ENCODE assay signal across 7 mouse cellular contexts in the genomic region with DNA sequence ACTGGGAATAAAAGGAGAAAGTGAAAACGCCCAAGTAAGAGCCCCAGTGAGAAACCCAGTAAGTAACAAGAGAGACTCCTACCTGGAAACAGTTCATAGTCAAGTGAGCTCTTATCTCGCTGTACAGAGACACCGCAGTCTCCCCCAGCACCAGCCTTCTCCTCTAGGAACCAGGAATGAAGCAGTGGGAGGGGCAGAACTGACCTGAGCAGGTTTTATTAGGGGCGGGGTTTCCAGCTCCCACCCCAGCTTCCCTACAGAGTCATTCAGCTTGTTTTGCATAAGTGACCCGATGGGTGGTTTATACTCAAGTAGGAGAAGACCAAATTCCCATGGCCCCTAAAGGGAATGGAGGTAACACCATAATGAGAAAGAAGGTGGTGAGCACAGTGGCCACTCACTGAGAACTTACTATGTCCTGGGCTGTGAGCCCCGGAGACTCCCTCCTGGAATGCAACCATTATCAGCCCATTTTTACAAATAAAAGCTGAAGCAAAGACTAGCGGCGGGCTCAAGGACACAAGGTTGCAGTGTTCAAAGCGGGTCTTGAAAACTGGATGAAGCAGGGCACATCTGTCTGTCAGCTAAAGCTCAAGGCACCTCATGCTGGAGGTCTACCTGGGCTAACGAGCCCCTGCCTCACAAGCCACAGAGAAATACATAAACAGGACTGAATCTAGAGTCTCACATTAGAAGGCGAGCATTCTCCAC. TPM values are rescaled to one million over a fixed set of nuclear protein-coding genes. Genes with fewer than 3 reads are reported as not detected.
DNase-seq lines count a peak whose midpoint lies in the region; ATAC-seq and TF ChIP-seq lines count a peak whose summit lies in the region.

No protein-coding gene starts in this region.

- peak; percentile 80 for DNase-seq in MEL-GATA-1-ER (ENCODE audit: extremely low read depth, low read depth)
- DNase-seq in hindbrain, postnatal 0 days (ENCODE audit: low spot score), result no peak
- peak; percentile 60 for DNase-seq in lung, embryonic 14.5 days
- DNase-seq in yolk sac, embryonic 10.5 days (ENCODE audit: low spot score), result peak; percentile 85
- no peak for DNase-seq in left cerebral cortex, postnatal 25 days (ENCODE audit: low spot score in 2 of 2)
- DNase-seq in right cerebral cortex, postnatal 25 days, result no peak

- no peak for TF ChIP-seq CTCF in ES-Bruce4 (IDR thresholded peaks at IDR 0.05; ENCODE audit: low read depth, low read length)
- TF ChIP-seq CTCF in hindbrain, postnatal 0 days (IDR thresholded peaks at IDR 0.05; ENCODE audit: low read depth), result no peak
- no peak for TF ChIP-seq CTCF in lung, embryonic 14.5 days (IDR thresholded peaks at IDR 0.05; ENCODE audit: low read depth)

- no peak for ATAC-seq in hindbrain, postnatal 0 days
- ATAC-seq in lung, embryonic 14.5 days (ENCODE audit: insufficient read depth), result no peak

- H3K4me2 ChIP-seq in hindbrain, postnatal 0 days (ENCODE audit: low read depth, low read length), result peak overlapping the region; percentile 91
- H3K4me2 ChIP-seq in lung, embryonic 14.5 days, result peak overlapping the region; percentile 87

- WGBS in hindbrain, postnatal 0 days, result 46% methylated on average over 11 of the region's 11 CpGs
- 37% methylated on average over 11 of the region's 11 CpGs for WGBS in lung, embryonic 14.5 days

- no peaks in the 10 kb centered on the region for H3K27me3 ChIP-seq in ES-Bruce4 (ENCODE audit: control insufficient read depth, insufficient read depth, low read length, poor library complexity, severe bottlenecking)
- no peaks in the 10 kb centered on the region for H3K27me3 ChIP-seq in hindbrain, postnatal 0 days (ENCODE audit: insufficient read depth, low read length)
- no peaks in the 10 kb centered on the region for H3K27me3 ChIP-seq in lung, embryonic 14.5 days (ENCODE audit: insufficient read depth, low read length)

- H3K4me1 ChIP-seq in ES-Bruce4 (ENCODE audit: control insufficient read depth, insufficient read depth, low read length), result no peaks in the 10 kb centered on the region
- peaks cover 28% of the 10 kb centered on the region for H3K4me1 ChIP-seq in hindbrain, postnatal 0 days (ENCODE audit: insufficient read depth, low read length)
- peaks cover 28% of the 10 kb centered on the region for H3K4me1 ChIP-seq in lung, embryonic 14.5 days (ENCODE audit: insufficient read depth)

- TF ChIP-seq EP300 in ES-Bruce4 (IDR thresholded peaks at IDR 0.05; ENCODE audit: insufficient read depth, low read depth, low read length), result no peak

- intact Hi-C loops in left cerebral cortex, postnatal 25 days (cut with DNase I), result loop anchor here (5.0 to 10.0 kb wide), 3 partner anchors 132 to 1089 kb away; a partner anchor contains a TSS

- no peaks in the 10 kb centered on the region for H3K9me3 ChIP-seq in ES-Bruce4 (replicated peaks; ENCODE audit: control insufficient read depth, insufficient read depth, low read length, poor library complexity, severe bottlenecking)
- no peaks in the 10 kb centered on the region for H3K9me3 ChIP-seq in hindbrain, postnatal 0 days (ENCODE audit: low read length)
- no peaks in the 10 kb centered on the region for H3K9me3 ChIP-seq in lung, embryonic 14.5 days (ENCODE audit: low read depth, low read length)

- TF ChIP-seq POLR2A in ES-Bruce4 (IDR thresholded peaks at IDR 0.05; ENCODE audit: insufficient read depth, low read length), result no peak

- no peaks in the 10 kb centered on the region for H3K36me3 ChIP-seq in ES-Bruce4 (ENCODE audit: control insufficient read depth, insufficient read depth, low read length, poor library complexity, severe bottlenecking)
- no peaks in the 10 kb centered on the region for H3K36me3 ChIP-seq in hindbrain, postnatal 0 days (ENCODE audit: insufficient read depth, low read length)
- H3K36me3 ChIP-seq in lung, embryonic 14.5 days (ENCODE audit: insufficient read depth), result no peaks in the 10 kb centered on the region

- H3K27ac ChIP-seq in ES-Bruce4 (ENCODE audit: insufficient read depth, low read length), result peak overlapping the region; percentile 59; the same call in 1 of the 2 replicates
- peak overlapping the region; percentile 93; the same call in 1 of the 2 replicates for H3K27ac ChIP-seq in hindbrain, postnatal 0 days
- peak overlapping the region; percentile 97 for H3K27ac ChIP-seq in lung, embryonic 14.5 days (ENCODE audit: low read depth)

- H3K4me3 ChIP-seq in ES-Bruce4 (ENCODE audit: low read depth, low read length), result no peak overlapping the region
- H3K4me3 ChIP-seq in hindbrain, postnatal 0 days (ENCODE audit: low read length), result peak overlapping the region; percentile 0; the same call in 1 of the 2 replicates
- H3K4me3 ChIP-seq in lung, embryonic 14.5 days (ENCODE audit: low read depth, low read length), result peak overlapping the region; percentile 88

- H3K9ac ChIP-seq in ES-Bruce4 (ENCODE audit: low read depth, poor library complexity, severe bottlenecking), result 0 out of 2 replicates have a peak overlapping the region, but pooled peaks have one; percentile 10
- no peak overlapping the region for H3K9ac ChIP-seq in hindbrain, postnatal 0 days (replicated peaks; ENCODE audit: low read length)
- H3K9ac ChIP-seq in lung, embryonic 14.5 days, result peak overlapping the region; percentile 45; the same call in 1 of the 2 replicates

RNA-seq across cellular contexts. Expression of a gene that starts 2.5 kb away (rescaled TPM):
- 46.3 and 52.4 TPM in 2 replicates for polyA plus RNA-seq in ES-Bruce4 (2011; ENCODE audit: insufficient read depth, insufficient read length, low read depth, missing spikeins)
- total RNA-seq in hindbrain, postnatal 0 days (2014; rRNA removed), result 52.7 and 65.4 TPM in 2 replicates
- polyA plus RNA-seq in hindbrain, postnatal 0 days (2015; fragmentation: Nextera tagmentation; extraction: Ambion mirVana), result 39.1 and 40.5 TPM in 2 replicates
- 46.8 and 48.6 TPM in 2 replicates for polyA plus RNA-seq in lung, embryonic 14.5 days (2014; fragmentation: Nextera tagmentation; extraction: Ambion mirVana)
- 100 to 1,000 TPM; 148 to 153 TPM for total RNA-seq in left cerebral cortex, postnatal 25 days (2021)

Comparison
In these comparisons a context has a peak if more than half of its experiments do, and no peak if none do; other contexts are left out.
1. DNase-seq: peak in MEL-GATA-1-ER (single experiment), lung, embryonic 14.5 days (single experiment) and yolk sac, embryonic 10.5 days (single experiment); none in hindbrain, postnatal 0 days (single experiment), left cerebral cortex, postnatal 25 days (0 of 2) and right cerebral cortex, postnatal 25 days (single experiment).
2. Peak in every context shown above with its lines, with median percentiles within 50 percentile points of each other: H3K27ac ChIP-seq.